In genomic region chr10:89501902-89502301, GRCm38 (mm10) we compare ENCODE assay signal across 21 mouse cellular contexts. TPM values are rescaled to one million over a fixed set of nuclear protein-coding genes. Genes with fewer than 3 reads are reported as not detected.
"Had no signal": no experiment of that assay in that cellular context is flagged by ENCODE, and none has a peak within 500 bp of the region (broad histone marks: within the 10 kb centered on the region; RNA-seq: fewer than 3 reads in every experiment).

No protein-coding gene starts in this region.

- H3K9me3 ChIP-seq: limb, embryonic 10.5 days; limb, embryonic 13.5 days; midbrain, embryonic 12.5 days; midbrain, embryonic 15.5 days; neural tube, embryonic 13.5 days had no signal

- H3K4me1 ChIP-seq: limb, embryonic 10.5 days; limb, embryonic 13.5 days; midbrain, embryonic 12.5 days; midbrain, embryonic 15.5 days; neural tube, embryonic 13.5 days had no signal

- DNase-seq: layer of hippocampus, adult 9-11 months; liver, postnatal 0 days; lung, embryonic 14.5 days; retina, postnatal 1 day; right cerebral cortex, postnatal 25 days; spleen, adult 18-20 months; thymus, adult 18-20 months; thymus, postnatal 36 days had no signal

- H3K27ac ChIP-seq: layer of hippocampus, adult 2 months; limb, embryonic 10.5 days; limb, embryonic 13.5 days; liver, embryonic 14.5 days; macrophage; midbrain, embryonic 12.5 days; midbrain, embryonic 15.5 days; neural tube, embryonic 13.5 days had no signal

- H3K9ac ChIP-seq: limb, embryonic 13.5 days; liver, embryonic 14.5 days; liver, postnatal 0 days; lung, embryonic 14.5 days; midbrain, embryonic 12.5 days; midbrain, embryonic 15.5 days; neural tube, embryonic 13.5 days had no signal

- H3K36me3 ChIP-seq: limb, embryonic 10.5 days; limb, embryonic 13.5 days; midbrain, embryonic 12.5 days; midbrain, embryonic 15.5 days; neural tube, embryonic 13.5 days had no signal

- H3K4me3 ChIP-seq: layer of hippocampus, adult 2 months; limb, embryonic 10.5 days; limb, embryonic 13.5 days; midbrain, embryonic 12.5 days; midbrain, embryonic 15.5 days; myocyte; neural tube, embryonic 13.5 days had no signal

- ATAC-seq: liver, postnatal 0 days; lung, postnatal 0 days; midbrain, embryonic 15.5 days had no signal

- H3K4me2 ChIP-seq: limb, embryonic 13.5 days; liver, embryonic 11.5 days; lung, embryonic 14.5 days; midbrain, embryonic 12.5 days; midbrain, embryonic 15.5 days; neural tube, embryonic 13.5 days had no signal

- H3K27me3 ChIP-seq: limb, embryonic 13.5 days; midbrain, embryonic 12.5 days; midbrain, embryonic 15.5 days; neural tube, embryonic 13.5 days had no signal

RNA-seq across cellular contexts. Expression of gene Nr1h4, which starts 31.5 kb away (rescaled TPM):
- total RNA-seq: megakaryocyte, adult 5-6 weeks; neutrophil, adult 5-6 weeks had no signal
- polyA plus RNA-seq: limb, embryonic 10.5 days; limb, embryonic 13.5 days; macrophage; midbrain, embryonic 12.5 days; myocyte; neural tube, embryonic 13.5 days had no signal
